Mouse (Mus musculus) stomach, postnatal 0 days (tissue): Measurements from ENCODE around the gene Meis2. TPM values are rescaled to one million over a fixed set of nuclear protein-coding genes. Genes with fewer than 3 reads are reported as not detected.
A peak's percentile ranks its signal among the peaks of the same experiment; 100 is the strongest.

ENCODE experiments used
- ATAC-seq: fragments of 200-750 bp; cut with Nextera tagmentation; 2 replicates; pipeline ENCODE4 v1.8.0; 2017; ENCODE audit not compliant: low FRiP score, low TSS enrichment
- DNase-seq: peaks from one replicate; pipeline ENCODE4 v3.0.0-alpha.2; 2016; ENCODE audit warnings: low spot score
- H3K27ac ChIP-seq: fragments of 300-500 bp; sonication (generic); replicated peaks from 2 replicates; pipeline ENCODE4 v1.5.1; 2014; ENCODE audit warnings: mild to moderate bottlenecking, control low read depth
- H3K27me3 ChIP-seq: fragments of 300-500 bp; sonication (generic); 2 replicates; pipeline ENCODE4 v1.6.1; 2014; ENCODE audit warnings: low read length; ENCODE audit not compliant: control insufficient read depth, insufficient read depth
- H3K36me3 ChIP-seq: fragments of 300-500 bp; sonication (generic); 2 replicates; pipeline ENCODE4 v1.6.1; 2014; ENCODE audit warnings: low read length, mixed read lengths; ENCODE audit not compliant: control insufficient read depth, insufficient read depth
- H3K4me1 ChIP-seq: fragments of 300-500 bp; sonication (generic); replicated peaks from 2 replicates; pipeline ENCODE4 v1.6.1; 2014; ENCODE audit warnings: antibody characterized with exemption; ENCODE audit not compliant: control insufficient read depth, insufficient read depth
- H3K4me2 ChIP-seq: fragments of 300-500 bp; sonication (generic); replicated peaks from 2 replicates; pipeline ENCODE4 v1.6.1; 2014; ENCODE audit warnings: low read depth, mild to moderate bottlenecking, control low read depth, moderate library complexity
- H3K4me3 ChIP-seq: fragments of 300-500 bp; sonication (generic); 2 replicates; pipeline ENCODE4 v1.5.1; 2014; ENCODE audit warnings: low read depth, low read length, control low read depth
- H3K9ac ChIP-seq: fragments of 300-500 bp; sonication (generic); 2 replicates; pipeline ENCODE4 v1.6.1; 2014; ENCODE audit warnings: mild to moderate bottlenecking, low read length, control low read depth, mixed read lengths
- H3K9me3 ChIP-seq: fragments of 300-500 bp; sonication (generic); 2 replicates; pipeline ENCODE4 v1.6.1; 2016; ENCODE audit warnings: low read length; ENCODE audit not compliant: control insufficient read depth
- CTCF ChIP-seq: IDR thresholded peaks from 2 replicates; pipeline ENCODE4 v1.5.1; 2016; ENCODE audit warnings: antibody characterized with exemption, low read depth, mild to moderate bottlenecking, moderate library complexity
- EP300 ChIP-seq: optimal IDR thresholded peaks from 2 replicates; pipeline ENCODE3; 2016; ENCODE audit warnings: antibody characterized with exemption
- WGBS: fragments of 180-500 bp; shearing (Covaris S2); extraction: QIAGEN DNeasy Blood & Tissue Kit; methylation state at CpG from one replicate; pipeline ENCODE4 v1.1.7; 2014; 5-methylcytosine and 5-hydroxymethylcytosine counted together
- polyA plus RNA-seq: library from polyadenylated mRNA; unstranded; fragments of >200 nt; fragmentation: Nextera tagmentation; extraction: Ambion mirVana; gene quantifications from 2 replicates; pipeline ENCODE4 v1.2.1, GENCODE M21; 2015

The Meis2 gene
- polyA plus RNA-seq, 1 experiment from 2014 or later, result 17.7 TPM

DNA sequence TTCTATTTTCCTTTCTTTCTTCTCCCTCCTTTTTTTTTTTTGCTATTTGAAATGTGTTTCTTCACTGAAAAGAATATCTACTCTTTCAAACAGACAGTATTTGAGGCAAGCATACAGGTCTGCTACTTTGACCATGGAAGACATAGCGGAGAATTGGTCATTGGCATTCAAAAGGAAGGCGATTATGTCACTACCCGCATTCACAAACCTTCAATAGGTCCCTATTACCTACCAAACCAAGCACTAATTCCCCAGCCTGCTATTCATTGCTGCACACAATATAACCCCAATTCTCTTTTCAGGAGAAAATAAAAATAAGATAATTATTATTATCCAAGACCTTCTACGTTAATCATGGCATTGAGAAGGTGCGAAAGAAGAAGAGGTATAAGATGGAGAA is 30.3 kb downstream of the Meis2 start:
- H3K36me3 ChIP-seq, result 0 out of 2 replicates have a peak, but pooled peaks cover 9% of the 10 kb centered on the region

DNA sequence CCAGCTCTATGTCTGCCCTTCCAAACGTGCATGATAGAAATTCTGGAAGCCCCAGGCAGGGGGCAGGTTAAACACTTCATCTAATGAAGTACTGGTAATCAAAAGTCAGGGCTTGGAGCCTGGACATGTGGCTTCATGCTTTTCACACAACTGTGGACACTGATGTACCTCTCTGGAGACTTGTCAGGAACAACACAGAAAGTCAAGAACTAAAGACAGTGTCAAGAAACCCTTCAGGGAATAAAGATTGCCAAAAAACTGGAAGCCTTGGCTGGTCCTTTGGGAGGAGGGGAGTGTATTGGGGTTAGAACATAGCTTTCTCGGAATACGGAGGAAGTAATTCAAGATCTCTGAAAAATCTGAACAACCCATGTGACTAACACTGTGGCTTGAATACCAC is 37.5 kb downstream of the Meis2 start:
- ATAC-seq (no peak), DNase-seq (no peak)
- Histone ChIP-seq H3K4me2 (no peak overlapping the region), H3K36me3 (0 out of 2 replicates have a peak, but pooled peaks cover 5% of the 10 kb centered on the region), H3K4me3 (no peak overlapping the region), H3K27ac (no peak overlapping the region), H3K4me1 (no peaks in the 10 kb centered on the region), H3K27me3 (no peaks in the 10 kb centered on the region), H3K9me3 (no peaks in the 10 kb centered on the region), H3K9ac (no peak overlapping the region)
- WGBS, result 51% methylated on average over 3 of the region's 3 CpGs
- TF ChIP-seq CTCF, result no peak

More for the DNA sequence above, 30.3 kb downstream of the Meis2 start:
- DNase-seq (no peak), ATAC-seq (no peak)
- 92% methylated on average over 5 of the region's 5 CpGs for WGBS
- Histone ChIP-seq H3K4me2 (no peak overlapping the region), H3K27ac (no peak overlapping the region), H3K4me3 (no peak overlapping the region), H3K4me1 (no peaks in the 10 kb centered on the region), H3K9ac (no peak overlapping the region), H3K27me3 (no peaks in the 10 kb centered on the region), H3K9me3 (no peaks in the 10 kb centered on the region)
- TF ChIP-seq CTCF (no peak), EP300 (no peak)

DNA sequence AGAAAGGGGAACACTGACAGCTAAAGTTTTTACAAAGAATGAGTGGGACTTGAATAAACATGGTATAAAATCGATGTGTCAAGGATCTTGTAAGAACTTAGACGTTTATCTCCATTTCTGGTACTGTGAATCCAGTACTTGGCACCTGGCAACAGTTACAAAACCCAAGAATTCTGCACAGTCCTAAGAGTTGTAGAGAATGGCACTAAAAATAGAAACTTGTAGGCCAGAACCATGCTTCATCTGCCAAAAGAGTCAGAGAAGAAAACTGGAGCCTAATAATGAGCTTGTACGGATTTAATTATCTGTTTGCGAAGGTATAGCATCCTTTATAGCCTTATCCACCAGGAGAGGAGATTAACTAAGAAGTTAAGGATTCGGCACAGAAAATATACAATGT is 42.8 kb downstream of the Meis2 start:
- 59% methylated on average over 5 of the region's 5 CpGs for WGBS
- H3K4me2 ChIP-seq, result no peak overlapping the region
- no peak overlapping the region for H3K9ac ChIP-seq
- no peak for TF ChIP-seq EP300
- TF ChIP-seq CTCF, result no peak
- H3K4me3 ChIP-seq, result no peak overlapping the region
- H3K27ac ChIP-seq, result no peak overlapping the region
- DNase-seq, result no peak
- ATAC-seq, result no peak
- H3K36me3 ChIP-seq, result 0 out of 2 replicates have a peak, but pooled peaks cover 3% of the 10 kb centered on the region
- H3K9me3 ChIP-seq, result no peaks in the 10 kb centered on the region
- no peaks in the 10 kb centered on the region for H3K27me3 ChIP-seq
- H3K4me1 ChIP-seq, result peaks cover 4% of the 10 kb centered on the region; the same call in 1 of the 2 replicates

DNA sequence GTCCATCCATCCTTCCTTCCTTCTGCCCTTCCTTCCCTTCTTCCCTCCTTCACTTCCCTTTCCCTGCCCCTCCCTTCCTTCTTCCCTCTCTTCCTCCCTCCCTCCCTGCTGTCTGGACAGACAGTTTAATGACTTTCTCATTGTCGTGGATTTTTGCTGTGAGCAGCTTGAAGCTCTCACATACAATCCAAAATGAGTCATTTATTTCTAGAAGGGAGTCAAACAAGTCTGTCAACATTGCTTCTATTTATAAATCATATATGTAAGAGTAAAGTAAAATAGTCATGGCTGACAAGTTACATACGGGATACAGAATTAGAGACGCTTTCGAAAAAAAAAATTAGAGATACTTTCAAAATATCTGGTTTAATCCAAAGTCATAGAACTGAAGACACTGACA is 43.7 kb downstream of the Meis2 start:
- Histone ChIP-seq H3K4me2 (no peak overlapping the region), H3K9me3 (no peaks in the 10 kb centered on the region), H3K4me1 (peaks cover 4% of the 10 kb centered on the region; the same call in 1 of the 2 replicates), H3K9ac (no peak overlapping the region), H3K27ac (peak overlapping the region; percentile 20; the same call in 1 of the 2 replicates), H3K36me3 (0 out of 2 replicates have a peak, but pooled peaks cover 3% of the 10 kb centered on the region), H3K27me3 (no peaks in the 10 kb centered on the region), H3K4me3 (no peak overlapping the region)
- 39% methylated on average over 4 of the region's 4 CpGs for WGBS
- no peak for ATAC-seq
- TF ChIP-seq EP300 (no peak), CTCF (no peak)
- no peak for DNase-seq

DNA sequence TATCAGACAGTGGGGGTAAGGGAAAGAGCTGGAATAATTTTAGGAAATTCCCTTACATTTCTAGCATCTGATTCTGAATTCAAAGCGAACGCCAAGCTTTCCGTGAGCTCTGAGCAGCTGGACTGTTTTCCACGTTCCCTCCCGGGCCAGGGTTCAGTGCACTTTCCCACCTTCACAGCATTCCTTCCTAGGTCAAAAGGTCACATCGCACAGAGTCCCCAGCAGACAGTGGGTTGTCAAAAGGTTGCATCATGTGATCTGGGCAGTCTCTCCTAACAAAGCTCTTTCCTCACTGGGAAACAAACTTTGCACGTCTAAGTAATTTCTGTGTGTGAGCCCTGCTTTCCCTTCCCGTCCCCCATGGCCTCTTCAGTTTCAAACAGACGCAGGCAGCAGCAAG is 44.6 kb downstream of the Meis2 start:
- no peak overlapping the region for H3K4me2 ChIP-seq
- 0 out of 2 replicates have a peak, but pooled peaks cover 3% of the 10 kb centered on the region for H3K36me3 ChIP-seq
- ATAC-seq (peak; percentile 56; the same call in 1 of the 2 replicates), DNase-seq (no peak)
- H3K27me3 ChIP-seq, result no peaks in the 10 kb centered on the region
- WGBS, result 27% methylated on average over 9 of the region's 9 CpGs
- H3K27ac ChIP-seq, result peak overlapping the region; percentile 20
- TF ChIP-seq CTCF (no peak), EP300 (no peak)
- no peaks in the 10 kb centered on the region for H3K9me3 ChIP-seq
- H3K9ac ChIP-seq, result no peak overlapping the region
- H3K4me1 ChIP-seq, result peaks cover 4% of the 10 kb centered on the region; the same call in 1 of the 2 replicates
- H3K4me3 ChIP-seq, result no peak overlapping the region

DNA sequence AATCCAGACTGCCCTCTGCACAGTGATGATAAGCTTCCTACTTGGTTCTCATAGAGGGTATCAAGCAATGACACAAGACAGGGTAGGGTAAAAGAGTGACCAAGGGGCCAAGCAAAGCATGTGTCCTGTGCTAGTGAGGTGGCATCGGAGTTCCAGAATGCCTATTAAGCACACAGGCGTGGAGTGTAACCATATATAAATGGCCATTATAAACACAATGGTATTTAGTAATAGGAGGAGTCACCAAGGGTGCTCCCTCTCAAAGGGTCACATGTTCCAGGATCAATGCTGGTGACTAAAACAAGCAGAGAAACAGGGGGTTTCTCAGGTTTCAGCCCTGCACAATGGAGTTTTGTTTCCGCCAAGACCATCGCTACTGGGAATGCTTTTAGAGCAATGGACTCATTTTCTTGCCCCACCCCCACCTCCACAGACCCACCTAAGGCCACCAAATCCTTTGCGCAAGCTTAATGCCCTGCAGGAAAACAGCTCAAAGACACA is 45.1 kb downstream of the Meis2 start:
- H3K9me3 ChIP-seq, result no peaks in the 10 kb centered on the region
- no peak overlapping the region for H3K4me3 ChIP-seq
- H3K4me2 ChIP-seq, result no peak overlapping the region
- ATAC-seq, result peak; percentile 27; the same call in 1 of the 2 replicates
- no peak overlapping the region for H3K27ac ChIP-seq
- 0 out of 2 replicates have a peak, but pooled peaks cover 3% of the 10 kb centered on the region for H3K36me3 ChIP-seq
- DNase-seq, result no peak
- H3K27me3 ChIP-seq, result no peaks in the 10 kb centered on the region
- no peak overlapping the region for H3K9ac ChIP-seq
- peaks cover 4% of the 10 kb centered on the region; the same call in 1 of the 2 replicates for H3K4me1 ChIP-seq
- no peak for TF ChIP-seq EP300
- no peak for TF ChIP-seq CTCF
- 64% methylated on average over 5 of the region's 5 CpGs for WGBS
